Mouse (Mus musculus) neural tube, embryonic 13.5 days (tissue): Measurements from ENCODE around the gene Sec24b. TPM values are rescaled to one million over a fixed set of nuclear protein-coding genes. Genes with fewer than 3 reads are reported as not detected.

ENCODE experiments used
- ATAC-seq: fragments of 200-750 bp; cut with Nextera tagmentation; 2 replicates; pipeline ENCODE4 v1.8.0; 2017; ENCODE audit warnings: low read depth, mild to moderate bottlenecking, moderate TSS enrichment, moderate library complexity
- H3K27ac ChIP-seq: fragments of 300-500 bp; sonication (generic); replicated peaks from 2 replicates; pipeline ENCODE4 v1.5.1; 2015; ENCODE audit warnings: moderate library complexity, mild to moderate bottlenecking, inconsistent platforms
- H3K27me3 ChIP-seq: fragments of 300-500 bp; sonication (generic); 2 replicates; pipeline ENCODE4 v1.6.1; 2015; ENCODE audit warnings: mild to moderate bottlenecking, inconsistent platforms
- H3K36me3 ChIP-seq: fragments of 300-500 bp; sonication (generic); 2 replicates; pipeline ENCODE4 v1.6.1; 2015; ENCODE audit warnings: mild to moderate bottlenecking, inconsistent platforms
- H3K4me1 ChIP-seq: fragments of 300-500 bp; sonication (generic); replicated peaks from 2 replicates; pipeline ENCODE4 v1.6.1; 2015; ENCODE audit warnings: inconsistent platforms
- H3K4me2 ChIP-seq: fragments of 300-500 bp; sonication (generic); 2 replicates; pipeline ENCODE4 v1.6.1; 2015; ENCODE audit warnings: inconsistent platforms, mild to moderate bottlenecking, moderate library complexity
- H3K4me3 ChIP-seq: fragments of 300-500 bp; sonication (generic); 2 replicates; pipeline ENCODE4 v1.5.1; 2015; ENCODE audit warnings: mild to moderate bottlenecking, inconsistent platforms
- H3K9ac ChIP-seq: fragments of 300-500 bp; sonication (generic); 2 replicates; pipeline ENCODE4 v1.6.1; 2015; ENCODE audit warnings: moderate library complexity, mild to moderate bottlenecking, inconsistent platforms
- H3K9me3 ChIP-seq: fragments of 300-500 bp; sonication (generic); 2 replicates; pipeline ENCODE4 v1.6.1; 2016; ENCODE audit warnings: inconsistent platforms
- WGBS: fragments of 180-500 bp; shearing (Covaris S2); methylation state at CpG from one replicate; pipeline ENCODE4 v1.1.7; 2015; 5-methylcytosine and 5-hydroxymethylcytosine counted together
- polyA plus RNA-seq: library from polyadenylated mRNA; unstranded; fragments of >200 nt; fragmentation: Nextera tagmentation; extraction: Ambion mirVana; gene quantifications from 2 replicates; pipeline ENCODE4 v1.2.1, GENCODE M21; 2015

Gene Sec24b
- polyA plus RNA-seq, 1 experiment from 2014 or later, result 31.4 TPM

- Histone ChIP-seq H3K36me3 (no peaks in the 10 kb centered on the region), H3K4me3 (peak overlapping the region; percentile 55), H3K4me1 (peaks cover 24% of the 10 kb centered on the region), H3K9me3 (no peaks in the 10 kb centered on the region), H3K27me3 (peaks cover 31% of the 10 kb centered on the region), H3K4me2 (peak overlapping the region; percentile 99), H3K27ac (no peak overlapping the region), H3K9ac (peak overlapping the region; percentile 68)
- WGBS, result 35% methylated on average over 10 of the region's 10 CpGs
- no peak; the same call in 1 of the 2 replicates for ATAC-seq
Measured at GRCm38 (mm10) chr3:129969031-129969430, 92.3 kb downstream of the Sec24b start.

GRCm38 (mm10) chr3:129967874-129968273 is 93.5 kb downstream of the Sec24b start:
- H3K4me3 ChIP-seq, result no peak overlapping the region
- WGBS, result 72% methylated on average over 9 of the region's 9 CpGs
- ATAC-seq, result no peak

GRCm38 (mm10) chr3:129964681-129965080 is 96.7 kb downstream of the Sec24b start:
- peaks cover 21% of the 10 kb centered on the region for H3K27me3 ChIP-seq
- no peaks in the 10 kb centered on the region for H3K9me3 ChIP-seq
- no peak for ATAC-seq
- H3K4me2 ChIP-seq, result no peak overlapping the region
- H3K27ac ChIP-seq, result no peak overlapping the region
- no peak overlapping the region for H3K4me3 ChIP-seq
- H3K9ac ChIP-seq, result no peak overlapping the region
- 91% methylated on average over 8 of the region's 8 CpGs for WGBS
- peaks cover 13% of the 10 kb centered on the region for H3K4me1 ChIP-seq
- H3K36me3 ChIP-seq, result no peaks in the 10 kb centered on the region

More at GRCm38 (mm10) chr3:129967874-129968273, 93.5 kb downstream of the Sec24b start:
- Histone ChIP-seq H3K9me3 (no peaks in the 10 kb centered on the region), H3K9ac (no peak overlapping the region), H3K27me3 (peaks cover 31% of the 10 kb centered on the region), H3K4me1 (peaks cover 27% of the 10 kb centered on the region), H3K4me2 (no peak overlapping the region), H3K36me3 (no peaks in the 10 kb centered on the region), H3K27ac (no peak overlapping the region)

- WGBS, result 40% methylated on average over 8 of the region's 8 CpGs
- Histone ChIP-seq H3K9me3 (no peaks in the 10 kb centered on the region), H3K4me3 (no peak overlapping the region), H3K9ac (no peak overlapping the region), H3K4me2 (no peak overlapping the region), H3K36me3 (no peaks in the 10 kb centered on the region), H3K27me3 (0 out of 2 replicates have a peak, but pooled peaks cover 2% of the 10 kb centered on the region), H3K4me1 (peaks cover 6% of the 10 kb centered on the region; the same call in 1 of the 2 replicates), H3K27ac (no peak overlapping the region)
- 0 out of 2 replicates have a peak, but pooled peaks have one; percentile 23 for ATAC-seq
Measured at GRCm38 (mm10) chr3:129962533-129962932, 98.8 kb downstream of the Sec24b start.

DNA sequence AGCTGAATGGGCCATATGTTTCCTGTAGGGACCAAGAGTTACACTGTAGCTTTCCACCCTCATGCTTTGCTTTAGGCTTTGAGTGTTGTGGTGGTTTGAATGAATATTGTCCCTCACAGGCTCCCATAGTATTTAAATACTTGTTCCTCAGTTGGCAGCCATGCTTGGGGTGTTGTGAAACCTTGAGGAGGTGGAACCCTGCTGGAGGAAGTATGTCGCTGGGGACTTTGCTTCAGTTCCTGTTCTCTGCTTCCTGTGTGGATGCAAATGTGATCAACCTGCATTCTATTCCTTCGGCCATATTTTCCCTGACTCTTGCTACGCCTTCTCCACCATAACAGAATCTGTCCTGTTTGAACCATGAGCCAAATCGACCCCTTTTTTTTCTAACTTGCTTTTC is 108.1 kb downstream of the Sec24b start:
- ATAC-seq, result no peak
- Histone ChIP-seq H3K9me3 (no peaks in the 10 kb centered on the region), H3K4me2 (no peak overlapping the region), H3K36me3 (no peaks in the 10 kb centered on the region), H3K4me3 (no peak overlapping the region), H3K27me3 (no peaks in the 10 kb centered on the region), H3K4me1 (no peaks in the 10 kb centered on the region), H3K9ac (no peak overlapping the region), H3K27ac (no peak overlapping the region)
- WGBS, result 80% methylated on average over 4 of the region's 4 CpGs

GRCm38 (mm10) chr3:129949158-129949773 is 112.1 kb downstream of the Sec24b start:
- H3K27ac ChIP-seq, result no peak overlapping the region
- no peaks in the 10 kb centered on the region for H3K9me3 ChIP-seq
- H3K4me2 ChIP-seq, result no peak overlapping the region
- no peaks in the 10 kb centered on the region for H3K4me1 ChIP-seq
- no peak overlapping the region for H3K9ac ChIP-seq
- H3K27me3 ChIP-seq, result no peaks in the 10 kb centered on the region
- ATAC-seq, result no peak
- no peaks in the 10 kb centered on the region for H3K36me3 ChIP-seq
- H3K4me3 ChIP-seq, result no peak overlapping the region
- WGBS, result 83% methylated on average over 5 of the region's 5 CpGs

DNA sequence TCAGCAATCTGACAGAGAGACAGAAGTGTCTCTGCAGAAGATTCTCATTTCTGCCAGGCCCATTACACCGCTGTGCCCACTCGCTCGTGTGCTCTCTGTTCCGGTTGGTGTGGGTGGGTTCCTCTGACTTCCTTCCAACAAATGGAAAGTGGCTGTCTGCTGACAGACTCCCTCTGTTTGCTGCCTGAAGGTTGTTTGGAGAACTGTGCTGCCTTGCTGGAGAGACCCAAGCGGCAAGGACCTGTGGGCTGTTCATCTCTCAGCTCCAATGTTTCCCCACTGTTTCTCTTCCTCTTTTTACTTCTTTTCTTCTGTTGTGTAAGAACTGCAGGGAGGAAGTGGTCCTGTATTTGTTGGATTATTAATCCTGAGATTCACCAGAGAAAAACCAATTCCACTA is 113.0 kb downstream of the Sec24b start:
- Histone ChIP-seq H3K9me3 (no peaks in the 10 kb centered on the region), H3K4me1 (no peaks in the 10 kb centered on the region), H3K27ac (no peak overlapping the region), H3K36me3 (no peaks in the 10 kb centered on the region), H3K4me3 (no peak overlapping the region), H3K4me2 (no peak overlapping the region), H3K27me3 (no peaks in the 10 kb centered on the region), H3K9ac (no peak overlapping the region)
- no peak for ATAC-seq
- 99% methylated on average over 5 of the region's 5 CpGs for WGBS

- Histone ChIP-seq H3K27ac (no peak overlapping the region), H3K27me3 (no peaks in the 10 kb centered on the region), H3K9ac (no peak overlapping the region), H3K4me3 (no peak overlapping the region), H3K4me1 (no peaks in the 10 kb centered on the region), H3K4me2 (no peak overlapping the region), H3K36me3 (no peaks in the 10 kb centered on the region), H3K9me3 (no peaks in the 10 kb centered on the region)
- ATAC-seq, result no peak
- 68% methylated on average over 5 of the region's 5 CpGs for WGBS
Measured at GRCm38 (mm10) chr3:129946217-129946914, 115.0 kb downstream of the Sec24b start.

DNA sequence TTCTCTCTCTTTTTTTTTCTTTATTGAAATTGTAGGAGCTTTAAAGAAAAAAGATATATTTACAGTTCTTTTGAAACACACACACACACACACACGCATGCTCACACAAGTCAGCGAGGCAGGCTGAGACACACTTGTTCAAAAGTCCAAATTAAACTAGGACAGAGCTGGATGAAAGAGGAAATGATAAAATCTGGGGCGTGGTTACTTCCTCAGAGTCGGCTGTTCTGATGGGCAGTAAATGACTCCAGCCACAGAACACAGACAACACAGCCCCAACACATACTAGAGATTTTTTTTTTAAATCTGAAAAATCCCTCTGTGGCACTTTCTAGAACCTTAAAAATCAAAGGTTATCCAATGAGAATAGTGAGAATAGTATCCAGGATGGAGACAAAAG is 117.5 kb downstream of the Sec24b start:
- 81% methylated on average over 4 of the region's 4 CpGs for WGBS
- H3K9me3 ChIP-seq, result no peaks in the 10 kb centered on the region
- no peaks in the 10 kb centered on the region for H3K27me3 ChIP-seq
- no peaks in the 10 kb centered on the region; the same call in 1 of the 2 replicates for H3K4me1 ChIP-seq
- H3K36me3 ChIP-seq, result no peaks in the 10 kb centered on the region
- H3K4me2 ChIP-seq, result no peak overlapping the region
- H3K4me3 ChIP-seq, result no peak overlapping the region
- no peak overlapping the region for H3K9ac ChIP-seq
- no peak overlapping the region for H3K27ac ChIP-seq
- no peak for ATAC-seq

- Histone ChIP-seq H3K4me3 (no peak overlapping the region), H3K9ac (no peak overlapping the region), H3K9me3 (no peaks in the 10 kb centered on the region), H3K36me3 (no peaks in the 10 kb centered on the region), H3K27me3 (no peaks in the 10 kb centered on the region), H3K4me1 (peaks cover 6% of the 10 kb centered on the region), H3K27ac (no peak overlapping the region), H3K4me2 (no peak overlapping the region)
- no peak for ATAC-seq
- 94% methylated on average over 1 of the region's 1 CpGs for WGBS
Measured at GRCm38 (mm10) chr3:129941291-129941690, 120.1 kb downstream of the Sec24b start.

- H3K4me3 ChIP-seq, result no peak overlapping the region
- H3K4me2 ChIP-seq, result no peak overlapping the region
- no peak for ATAC-seq
- H3K27ac ChIP-seq, result no peak overlapping the region
- no peaks in the 10 kb centered on the region for H3K9me3 ChIP-seq
- no peaks in the 10 kb centered on the region for H3K27me3 ChIP-seq
- no peak overlapping the region for H3K9ac ChIP-seq
- H3K36me3 ChIP-seq, result no peaks in the 10 kb centered on the region
- H3K4me1 ChIP-seq, result peaks cover 6% of the 10 kb centered on the region
- WGBS, result 88% methylated on average over 2 of the region's 2 CpGs
Measured at GRCm38 (mm10) chr3:129940780-129941179, 120.6 kb downstream of the Sec24b start.

- Histone ChIP-seq H3K27ac (no peak overlapping the region), H3K9ac (no peak overlapping the region), H3K27me3 (no peaks in the 10 kb centered on the region), H3K4me3 (no peak overlapping the region), H3K9me3 (no peaks in the 10 kb centered on the region), H3K4me2 (no peak overlapping the region), H3K36me3 (no peaks in the 10 kb centered on the region), H3K4me1 (peaks cover 6% of the 10 kb centered on the region)
- WGBS, result 55% methylated on average over 7 of the region's 7 CpGs
- no peak for ATAC-seq
Measured at GRCm38 (mm10) chr3:129939058-129939457, 122.3 kb downstream of the Sec24b start.
